Mouse (Mus musculus): ENCODE results near the gene Mipep. TPM values are rescaled to one million over a fixed set of nuclear protein-coding genes. Genes with fewer than 3 reads are reported as not detected.

The Mipep gene
- polyA plus RNA-seq, 1 experiment, result 18.5 TPM

DNA sequence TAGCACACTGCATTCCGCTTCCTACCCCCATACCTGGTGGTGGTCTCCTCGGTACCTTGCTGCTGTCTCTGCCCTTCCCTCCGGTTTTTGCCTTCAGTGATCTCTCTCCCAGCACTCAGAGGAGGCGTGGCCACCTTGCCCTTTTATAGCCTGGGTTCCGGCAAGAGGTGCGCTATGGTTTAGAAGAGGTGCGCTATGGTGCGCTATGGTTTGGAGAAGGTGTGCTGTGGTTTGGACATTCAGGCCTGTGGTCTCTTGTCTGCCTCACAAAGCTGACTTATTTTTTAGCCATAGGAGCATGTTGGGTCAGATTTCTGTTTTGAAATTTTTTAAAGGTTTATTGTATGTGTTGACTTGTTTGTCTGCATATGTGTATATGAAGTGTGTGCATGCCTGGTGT lies 25.5 kb downstream of the Mipep start:
- H3K27ac ChIP-seq (ENCODE audit: insufficient read depth, low read length), result no peak overlapping the region
- TF ChIP-seq POLR2A (IDR thresholded peaks at IDR 0.05; ENCODE audit: extremely low read depth, insufficient read depth, low read length) (no peak), CTCF (IDR thresholded peaks at IDR 0.05; ENCODE audit: extremely low read depth, insufficient read depth, low read length) (no peak)
- H3K4me3 ChIP-seq (ENCODE audit: insufficient read depth, low read length), result no peak overlapping the region
- H3K4me1 ChIP-seq (ENCODE audit: control insufficient read depth, insufficient read depth, low read length), result no peaks in the 10 kb centered on the region

DNA sequence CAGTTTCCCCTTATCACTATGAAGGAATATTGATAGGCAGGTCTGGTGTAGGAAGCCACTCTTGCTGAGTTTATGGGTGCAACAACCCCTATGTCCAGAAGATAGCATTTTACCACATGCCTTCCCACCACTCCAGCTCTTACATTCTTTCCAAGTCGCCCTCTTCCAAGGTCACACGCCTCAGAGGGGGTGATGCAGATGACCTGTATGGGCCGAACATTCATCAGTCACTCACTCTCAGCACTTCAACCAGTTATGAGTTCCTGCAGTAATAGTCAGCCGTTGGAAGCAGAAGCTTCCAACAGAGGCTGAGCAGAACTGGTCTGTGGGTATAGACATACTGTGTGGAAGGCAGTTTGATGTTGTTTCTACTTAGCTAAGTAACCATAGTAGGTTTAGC lies 27.2 kb downstream of the Mipep start:
- H3K27ac ChIP-seq (ENCODE audit: insufficient read depth, low read length), result no peak overlapping the region
- TF ChIP-seq POLR2A (IDR thresholded peaks at IDR 0.05; ENCODE audit: extremely low read depth, insufficient read depth, low read length) (no peak), CTCF (IDR thresholded peaks at IDR 0.05; ENCODE audit: extremely low read depth, insufficient read depth, low read length) (no peak)
- no peaks in the 10 kb centered on the region for H3K4me1 ChIP-seq (ENCODE audit: control insufficient read depth, insufficient read depth, low read length)
- no peak overlapping the region for H3K4me3 ChIP-seq (ENCODE audit: insufficient read depth, low read length)

DNA sequence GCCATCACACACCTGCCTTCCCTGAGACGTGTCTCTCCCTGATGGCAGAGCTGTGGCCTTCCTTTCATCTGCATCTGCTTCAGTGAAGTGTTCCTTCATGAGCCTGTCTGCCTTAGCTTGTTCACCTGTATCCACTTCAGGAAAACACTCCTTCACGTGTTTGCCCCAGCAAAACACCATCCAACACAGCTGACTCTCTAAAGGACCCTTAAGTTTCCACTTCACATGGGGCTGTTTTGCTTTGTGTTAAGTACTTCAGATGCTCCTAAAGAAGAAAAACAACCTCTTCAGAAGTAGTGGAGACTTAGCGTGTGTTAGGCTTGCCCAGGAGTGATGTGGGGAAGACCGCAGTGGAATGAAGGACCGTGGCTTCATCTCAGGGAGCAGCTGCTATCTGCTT lies 30.7 kb downstream of the Mipep start:
- Histone ChIP-seq H3K27ac (ENCODE audit: insufficient read depth, low read length) (no peak overlapping the region), H3K4me1 (ENCODE audit: control insufficient read depth, insufficient read depth, low read length) (no peaks in the 10 kb centered on the region)
- TF ChIP-seq POLR2A (IDR thresholded peaks at IDR 0.05; ENCODE audit: extremely low read depth, insufficient read depth, low read length) (no peak), CTCF (IDR thresholded peaks at IDR 0.05; ENCODE audit: extremely low read depth, insufficient read depth, low read length) (no peak)

DNA sequence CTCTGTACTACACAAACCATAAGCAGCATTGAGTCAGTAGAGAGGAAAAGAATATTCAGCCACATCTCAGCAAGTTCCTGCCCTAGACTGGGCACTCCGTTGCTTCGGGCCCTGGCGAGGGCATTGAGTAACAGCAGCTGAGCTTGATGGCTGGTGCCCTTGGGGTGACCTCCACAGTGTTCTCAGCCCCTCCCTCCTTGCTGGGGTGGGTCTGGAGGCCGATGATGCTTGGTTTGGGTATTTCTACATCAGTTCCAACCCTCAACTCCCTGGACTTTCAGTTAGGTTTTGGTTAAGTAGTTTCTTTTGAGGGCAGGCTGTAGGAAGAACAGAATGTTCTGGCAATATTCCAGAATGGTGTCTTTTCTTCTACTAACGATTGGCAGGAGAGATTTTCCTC lies 33.7 kb downstream of the Mipep start:
- Histone ChIP-seq H3K4me3 (ENCODE audit: insufficient read depth, low read length) (no peak overlapping the region), H3K4me1 (ENCODE audit: control insufficient read depth, insufficient read depth, low read length) (no peaks in the 10 kb centered on the region), H3K27ac (ENCODE audit: insufficient read depth, low read length) (no peak overlapping the region)
- no peak for TF ChIP-seq POLR2A (IDR thresholded peaks at IDR 0.05; ENCODE audit: extremely low read depth, insufficient read depth, low read length)
- TF ChIP-seq CTCF (IDR thresholded peaks at IDR 0.05; ENCODE audit: extremely low read depth, insufficient read depth, low read length), result no peak

More for the DNA sequence above, 30.7 kb downstream of the Mipep start:
- H3K4me3 ChIP-seq (ENCODE audit: insufficient read depth, low read length), result no peak overlapping the region

DNA sequence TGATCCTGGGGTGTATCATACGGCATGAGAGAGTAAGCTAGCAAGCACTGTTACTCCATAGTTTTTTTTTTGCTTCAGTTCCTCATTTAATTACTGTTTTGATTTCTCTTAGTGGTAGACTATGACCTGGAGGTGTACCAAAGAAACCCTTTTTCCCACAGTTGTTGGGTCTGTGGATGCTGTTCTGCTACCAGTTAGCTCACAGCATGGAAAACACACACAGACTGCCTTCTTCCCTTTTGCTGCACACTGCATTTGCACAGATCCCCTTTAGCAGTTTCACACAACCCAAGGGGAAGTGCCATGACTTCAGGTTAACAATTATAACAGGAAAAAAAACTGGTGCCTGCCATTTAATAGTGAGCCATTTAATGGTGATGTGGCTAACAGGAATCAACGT lies 45.7 kb downstream of the Mipep start:
- no peak for TF ChIP-seq CTCF (IDR thresholded peaks at IDR 0.05; ENCODE audit: extremely low read depth, insufficient read depth, low read length)
- TF ChIP-seq POLR2A (IDR thresholded peaks at IDR 0.05; ENCODE audit: extremely low read depth, insufficient read depth, low read length), result no peak
- H3K27ac ChIP-seq (ENCODE audit: insufficient read depth, low read length), result no peak overlapping the region
- no peak overlapping the region for H3K4me3 ChIP-seq (ENCODE audit: insufficient read depth, low read length)
- no peaks in the 10 kb centered on the region for H3K4me1 ChIP-seq (ENCODE audit: control insufficient read depth, insufficient read depth, low read length)

DNA sequence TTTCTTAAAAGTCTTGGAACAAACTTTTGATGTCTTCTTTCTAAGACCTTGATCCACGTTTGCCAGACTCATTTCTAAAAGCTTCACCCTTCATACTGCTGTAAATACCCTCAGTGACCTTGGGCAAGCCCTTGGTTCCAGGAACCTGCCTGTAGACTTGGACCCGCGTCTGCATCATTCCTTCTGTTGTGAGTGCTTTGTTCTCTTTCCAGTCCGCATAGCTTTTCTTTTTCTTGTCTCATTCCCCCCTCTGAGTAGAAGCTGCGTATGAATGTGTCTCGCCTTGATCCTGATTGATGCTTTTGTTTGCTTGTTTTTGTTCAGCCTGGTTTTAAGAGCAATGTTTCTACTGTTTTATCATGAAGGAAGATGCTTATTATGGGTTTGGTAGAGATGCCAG lies 52.3 kb downstream of the Mipep start:
- Histone ChIP-seq H3K27ac (ENCODE audit: insufficient read depth, low read length) (no peak overlapping the region), H3K4me3 (ENCODE audit: insufficient read depth, low read length) (no peak overlapping the region), H3K4me1 (ENCODE audit: control insufficient read depth, insufficient read depth, low read length) (no peaks in the 10 kb centered on the region)
- TF ChIP-seq POLR2A (IDR thresholded peaks at IDR 0.05; ENCODE audit: extremely low read depth, insufficient read depth, low read length) (no peak), CTCF (IDR thresholded peaks at IDR 0.05; ENCODE audit: extremely low read depth, insufficient read depth, low read length) (no peak)

DNA sequence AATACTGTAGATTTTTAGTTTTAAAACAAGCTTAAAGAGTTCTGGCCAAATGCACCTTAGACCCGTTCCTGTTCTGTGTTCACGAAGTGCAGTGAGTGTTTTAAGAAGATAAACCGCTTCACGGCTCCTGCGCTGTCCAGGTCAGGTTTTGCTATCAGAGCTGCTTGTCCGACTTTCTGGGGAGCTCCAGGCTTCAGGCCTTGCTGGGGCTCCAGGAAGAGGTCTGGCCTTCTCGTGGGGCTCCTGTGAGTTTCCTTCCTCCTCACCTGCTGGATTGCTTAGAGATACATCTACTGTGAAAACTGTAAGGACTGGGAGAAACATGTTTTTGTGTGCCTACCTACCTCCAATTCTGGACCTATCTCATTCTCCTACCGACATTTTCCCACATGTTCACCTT lies 55.3 kb downstream of the Mipep start:
- TF ChIP-seq CTCF (IDR thresholded peaks at IDR 0.05; ENCODE audit: extremely low read depth, insufficient read depth, low read length), result no peak
- no peak for TF ChIP-seq POLR2A (IDR thresholded peaks at IDR 0.05; ENCODE audit: extremely low read depth, insufficient read depth, low read length)
- Histone ChIP-seq H3K4me3 (ENCODE audit: insufficient read depth, low read length) (no peak overlapping the region), H3K4me1 (ENCODE audit: control insufficient read depth, insufficient read depth, low read length) (no peaks in the 10 kb centered on the region), H3K27ac (ENCODE audit: insufficient read depth, low read length) (no peak overlapping the region)

DNA sequence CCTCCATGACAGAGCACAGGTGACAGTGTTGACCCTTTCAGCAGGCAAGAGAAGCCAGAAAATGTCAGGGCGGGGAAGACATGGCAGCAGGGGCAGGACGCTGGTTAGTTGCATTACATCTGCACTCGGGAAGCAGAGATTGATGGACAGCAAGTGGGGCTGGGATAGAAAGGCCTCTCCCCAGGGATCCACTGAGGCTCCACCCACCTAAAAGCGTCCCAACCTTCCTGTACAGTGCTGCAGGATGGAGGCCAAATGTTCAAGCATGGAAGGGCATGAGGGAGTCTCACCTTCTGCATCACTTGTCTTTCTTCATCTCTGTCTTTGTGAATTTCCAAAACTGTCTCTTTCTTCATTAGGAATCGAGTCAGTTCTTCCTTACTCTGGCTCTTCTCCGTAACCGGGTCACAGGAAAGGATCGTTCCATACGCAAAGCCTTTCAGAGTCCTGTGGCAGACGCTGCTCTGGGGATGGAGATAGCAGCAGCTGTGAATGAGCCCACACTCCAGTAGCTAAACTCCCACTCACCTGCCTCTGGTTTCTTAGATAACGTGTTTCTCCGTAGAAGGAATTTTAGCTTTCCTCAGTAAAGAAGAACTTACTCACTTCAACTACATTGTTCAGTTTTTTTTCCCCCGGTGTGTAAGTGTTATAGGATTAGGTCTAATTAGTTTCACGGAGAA lies 57.7 kb downstream of the Mipep start:
- H3K4me1 ChIP-seq (ENCODE audit: control insufficient read depth, insufficient read depth, low read length), result no peaks in the 10 kb centered on the region
- H3K4me3 ChIP-seq (ENCODE audit: insufficient read depth, low read length), result no peak overlapping the region
- no peak for TF ChIP-seq POLR2A (IDR thresholded peaks at IDR 0.05; ENCODE audit: extremely low read depth, insufficient read depth, low read length)
- no peak for TF ChIP-seq CTCF (IDR thresholded peaks at IDR 0.05; ENCODE audit: extremely low read depth, insufficient read depth, low read length)
- no peak overlapping the region for H3K27ac ChIP-seq (ENCODE audit: insufficient read depth, low read length)

DNA sequence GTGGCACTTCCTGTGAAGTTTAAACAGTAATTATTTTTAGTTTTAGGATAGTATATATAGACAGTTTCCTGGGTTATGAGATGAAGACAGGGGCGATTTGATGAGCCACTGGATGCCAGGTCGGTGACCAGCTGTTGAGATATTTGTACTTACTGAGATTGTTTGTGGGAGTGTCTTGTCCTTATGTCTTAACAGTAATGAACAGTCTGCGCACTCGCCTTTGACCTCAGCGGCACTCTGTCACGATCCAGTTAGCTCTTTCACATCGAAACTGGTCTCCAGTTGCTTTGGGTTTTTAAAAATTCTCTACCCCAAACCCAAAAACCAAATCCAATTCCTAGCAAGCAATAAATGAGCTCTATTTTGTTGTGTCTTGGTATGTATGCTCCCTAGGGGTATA lies 59.2 kb downstream of the Mipep start:
- H3K4me1 ChIP-seq (ENCODE audit: control insufficient read depth, insufficient read depth, low read length), result no peaks in the 10 kb centered on the region
- no peak overlapping the region for H3K4me3 ChIP-seq (ENCODE audit: insufficient read depth, low read length)
- TF ChIP-seq POLR2A (IDR thresholded peaks at IDR 0.05; ENCODE audit: extremely low read depth, insufficient read depth, low read length) (no peak), CTCF (IDR thresholded peaks at IDR 0.05; ENCODE audit: extremely low read depth, insufficient read depth, low read length) (no peak)
- no peak overlapping the region for H3K27ac ChIP-seq (ENCODE audit: insufficient read depth, low read length)

DNA sequence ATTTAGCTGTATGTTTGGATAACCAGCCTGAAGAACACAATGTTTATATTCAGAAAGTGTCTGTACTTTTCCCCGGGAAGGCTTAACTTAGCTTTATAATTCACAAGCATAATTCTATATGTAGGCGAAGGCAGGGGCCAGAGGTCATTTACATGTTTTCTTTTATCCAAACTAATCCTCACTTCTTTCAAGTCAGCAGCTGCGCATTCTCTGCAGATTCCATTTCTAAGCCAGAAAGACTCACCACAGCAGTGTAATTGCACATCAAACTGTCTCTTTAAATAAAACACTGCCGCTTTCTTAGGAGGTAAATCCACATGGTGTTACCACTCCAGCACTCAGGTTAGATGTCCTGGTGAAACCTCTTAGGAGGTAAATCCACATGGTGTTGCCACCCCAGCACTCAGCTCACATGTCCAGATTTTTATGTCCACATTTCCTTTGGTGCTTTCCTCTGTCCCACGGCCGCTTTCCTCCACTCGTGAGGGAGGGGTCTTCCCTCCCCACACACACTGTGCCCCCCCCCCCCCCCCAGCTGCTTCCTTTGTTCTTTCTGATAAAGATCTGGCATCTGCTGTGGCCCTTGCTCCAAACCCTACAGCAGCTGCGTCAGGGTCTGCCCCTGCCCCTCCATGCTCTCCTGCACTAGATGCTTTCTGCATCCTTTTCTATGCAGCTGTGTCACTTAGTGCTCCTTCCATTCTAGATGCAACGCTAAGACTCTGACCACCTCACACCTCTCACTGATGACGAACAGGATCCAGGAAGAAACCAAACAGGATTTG lies 61.1 kb downstream of the Mipep start:
- H3K4me1 ChIP-seq (ENCODE audit: control insufficient read depth, insufficient read depth, low read length), result no peaks in the 10 kb centered on the region
- TF ChIP-seq POLR2A (IDR thresholded peaks at IDR 0.05; ENCODE audit: extremely low read depth, insufficient read depth, low read length) (no peak), CTCF (IDR thresholded peaks at IDR 0.05; ENCODE audit: extremely low read depth, insufficient read depth, low read length) (no peak)
- no peak overlapping the region for H3K4me3 ChIP-seq (ENCODE audit: insufficient read depth, low read length)
- no peak overlapping the region for H3K27ac ChIP-seq (ENCODE audit: insufficient read depth, low read length)

Measured in cortical plate, adult 2 months (tissue).